Mouse (Mus musculus) cortical plate, adult 2 months (tissue): Measurements from ENCODE around the gene Tubgcp4.

Experiments used
- CTCF ChIP-seq: fragments of 200-500 bp; IDR thresholded peaks from 2 replicates; pipeline ENCODE4 v1.5.1; 2011; ENCODE audit warnings: mild to moderate bottlenecking, control low read depth, low read length; ENCODE audit not compliant: insufficient read depth; ENCODE audit errors: extremely low read depth
- POLR2A ChIP-seq: fragments of 200-500 bp; IDR thresholded peaks from 2 replicates; pipeline ENCODE4 v1.6.1; 2011; ENCODE audit warnings: mild to moderate bottlenecking, low read length, control low read depth; ENCODE audit not compliant: insufficient read depth; ENCODE audit errors: extremely low read depth

GRCm38 (mm10) chr2:121214491-121214890, 44.0 kb downstream of the Tubgcp4 start:
- TF ChIP-seq POLR2A: no peak
- TF ChIP-seq CTCF: no peak
